Mouse (Mus musculus) megakaryocyte, embryonic 14.5 days (primary cell): Measurements from ENCODE around the gene Atp6v1g2.

Source experiments
- FLI1 ChIP-seq: IDR thresholded peaks from 2 replicates; pipeline ENCODE4 v1.6.1; 2012; ENCODE audit warnings: low read length, inconsistent platforms, mixed read lengths
- GATA1 ChIP-seq: IDR thresholded peaks from 3 replicates; pipeline ENCODE4 v1.6.1; 2012; ENCODE audit warnings: mixed read lengths, low read length, inconsistent platforms, borderline replicate concordance

DNA sequence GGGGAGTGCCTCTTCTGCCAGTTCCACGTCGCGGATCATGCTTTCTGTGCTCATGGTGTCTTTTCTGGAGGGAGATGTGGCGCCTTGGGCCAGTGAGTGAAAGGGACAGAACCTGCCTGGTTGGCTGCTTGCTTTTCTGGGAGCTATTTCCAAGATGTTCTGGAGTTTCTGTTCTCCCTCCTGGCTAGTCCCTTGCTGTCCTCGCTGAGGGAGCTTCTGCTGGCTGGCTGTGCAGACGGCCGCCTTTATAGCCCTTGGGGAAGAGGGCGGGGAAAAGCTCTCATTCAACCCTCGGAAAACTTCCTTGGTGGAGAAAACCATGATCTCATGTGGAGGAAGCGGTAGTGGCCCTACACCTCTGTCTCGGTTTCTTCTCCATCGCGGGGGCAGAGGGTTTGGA, 31.7 kb upstream of the Atp6v1g2 start, which contains the start of gene Tnf:
- TF ChIP-seq GATA1 = no peak
- TF ChIP-seq FLI1 = no peak
